Mouse (Mus musculus) colon, adult 2 months (tissue): ENCODE results near the gene Zfp119a. TPM values are rescaled to one million over a fixed set of nuclear protein-coding genes. Genes with fewer than 3 reads are reported as not detected.

Source experiments
- polyA plus RNA-seq: library from polyadenylated mRNA; depleted of rRNA; stranded (reverse); fragments of >200 nt; gene quantifications from 2 replicates; pipeline ENCODE4 v1.2.3, GENCODE M21; 2012; rRNA removed

Gene Zfp119a
- 0.27 and 0.41 TPM in 2 replicates for polyA plus RNA-seq

GRCm38 (mm10) chr17:55878636-55879369 is at the start of gene Zfp119a:
Gene Zfp119a (minus strand): TSS chr17:55878930.

Other genes starting within 250 kb of the Zfp119a start
- 0.90 and 0.91 TPM in 2 replicates for gene Pot1b, start 166.3 kb downstream of the Zfp119a start, polyA plus RNA-seq
- 0.10 and 0.13 TPM in 2 replicates for gene Adgre4, start 128.9 kb downstream of the Zfp119a start, polyA plus RNA-seq
- gene Zfp959, start 13.2 kb upstream of the Zfp119a start, polyA plus RNA-seq, result 0.38 and 0.45 TPM in 2 replicates
- 0.07 and 0.08 TPM in 2 replicates for gene Zfp119b, start 70.6 kb upstream of the Zfp119a start, polyA plus RNA-seq
- gene Ebi3, start 73.7 kb upstream of the Zfp119a start, polyA plus RNA-seq, result 5.3 and 6.3 TPM in 2 replicates
- gene Yju2, start 80.2 kb upstream of the Zfp119a start, polyA plus RNA-seq, result 7.9 and 8.1 TPM in 2 replicates
- gene Shd, start 91.5 kb upstream of the Zfp119a start, polyA plus RNA-seq, result 3.8 and 4.6 TPM in 2 replicates
- gene Fsd1, start 107.6 kb upstream of the Zfp119a start, polyA plus RNA-seq, result 1.3 and 1.6 TPM in 2 replicates
- gene Stap2, start 126.7 kb upstream of the Zfp119a start, polyA plus RNA-seq, result 110 and 127 TPM in 2 replicates
- gene Mpnd, start 126.8 kb upstream of the Zfp119a start, polyA plus RNA-seq, result 132 and 198 TPM in 2 replicates
- 64.4 and 75.5 TPM in 2 replicates for gene Sh3gl1, start 157.7 kb upstream of the Zfp119a start, polyA plus RNA-seq
- gene Chaf1a, start 161.5 kb upstream of the Zfp119a start, polyA plus RNA-seq, result 3.0 and 3.6 TPM in 2 replicates
- gene Ubxn6, start 196.1 kb upstream of the Zfp119a start, polyA plus RNA-seq, result 59.7 and 66.8 TPM in 2 replicates
- gene Hdgfl2, start 200.7 kb upstream of the Zfp119a start, polyA plus RNA-seq, result 28.7 and 35.8 TPM in 2 replicates
- gene Plin4, start 230.9 kb upstream of the Zfp119a start, polyA plus RNA-seq, result 19.6 and 23.9 TPM in 2 replicates
- gene Plin5, start 238.7 kb upstream of the Zfp119a start, polyA plus RNA-seq, result 0.37 and 0.65 TPM in 2 replicates
- 14.3 and 21.9 TPM in 2 replicates for gene Lrg1, start 243.1 kb upstream of the Zfp119a start, polyA plus RNA-seq